Mouse (Mus musculus): ENCODE data around the gene Zfp697. TPM values are rescaled to one million over a fixed set of nuclear protein-coding genes. Genes with fewer than 3 reads are reported as not detected.

The Zfp697 gene
- total and polyA plus RNA-seq, 2 experiments from 2014 or later: 18.1 to 39.5 TPM

- no peaks in the 10 kb centered on the region for H3K36me3 ChIP-seq (ENCODE audit: insufficient read depth, low read length)
- ATAC-seq (ENCODE audit: low FRiP score) (no peak), DNase-seq (ENCODE audit: low spot score) (no peak)
- no peak overlapping the region for H3K9ac ChIP-seq (replicated peaks; ENCODE audit: low read length, poor library complexity, severe bottlenecking)
- no peaks in the 10 kb centered on the region for H3K27me3 ChIP-seq (ENCODE audit: insufficient read depth, low read length)
- no peak overlapping the region for H3K4me2 ChIP-seq (ENCODE audit: low read depth, low read length, poor library complexity, severe bottlenecking)
- no peaks in the 10 kb centered on the region for H3K9me3 ChIP-seq (ENCODE audit: low read length)
- WGBS: 91% methylated on average over 1 of the region's 1 CpGs
- H3K27ac ChIP-seq (ENCODE audit: low read depth, low read length): no peak overlapping the region
- no peak overlapping the region for H3K4me3 ChIP-seq (ENCODE audit: low read depth, low read length)
- no peak for TF ChIP-seq CTCF (IDR thresholded peaks at IDR 0.05)
- no peaks in the 10 kb centered on the region for H3K4me1 ChIP-seq (ENCODE audit: insufficient read depth, low read length)
Observed at GRCm38 (mm10) chr3:98682401-98682800, 300.1 kb downstream of the Zfp697 start.

- H3K4me1 ChIP-seq (ENCODE audit: insufficient read depth, low read length): no peaks in the 10 kb centered on the region
- no peaks in the 10 kb centered on the region for H3K27me3 ChIP-seq (ENCODE audit: insufficient read depth, low read length)
- no peak overlapping the region for H3K4me2 ChIP-seq (ENCODE audit: low read depth, low read length, poor library complexity, severe bottlenecking)
- no peaks in the 10 kb centered on the region for H3K9me3 ChIP-seq (ENCODE audit: low read length)
- no peaks in the 10 kb centered on the region for H3K36me3 ChIP-seq (ENCODE audit: insufficient read depth, low read length)
- no peak overlapping the region for H3K4me3 ChIP-seq (ENCODE audit: low read depth, low read length)
- ATAC-seq (ENCODE audit: low FRiP score): no peak
- TF ChIP-seq CTCF (IDR thresholded peaks at IDR 0.05): no peak
- no peak overlapping the region for H3K9ac ChIP-seq (replicated peaks; ENCODE audit: low read length, poor library complexity, severe bottlenecking)
- H3K27ac ChIP-seq (ENCODE audit: low read depth, low read length): no peak overlapping the region
- DNase-seq (ENCODE audit: low spot score): no peak
Observed at GRCm38 (mm10) chr3:98720740-98721139, 338.5 kb downstream of the Zfp697 start.

- Histone ChIP-seq H3K4me2 (ENCODE audit: low read depth, low read length, poor library complexity, severe bottlenecking) (no peak within 1 kb of the TSS), H3K9ac (replicated peaks; ENCODE audit: low read length, poor library complexity, severe bottlenecking) (no peak within 1 kb of the TSS), H3K27me3 (ENCODE audit: insufficient read depth, low read length) (no peaks in the 10 kb centered on the region), H3K36me3 (ENCODE audit: insufficient read depth, low read length) (no peaks in the 10 kb centered on the region), H3K4me1 (ENCODE audit: insufficient read depth, low read length) (no peaks in the 10 kb centered on the region), H3K9me3 (ENCODE audit: low read length) (no peaks in the 10 kb centered on the region), H3K27ac (ENCODE audit: low read depth, low read length) (no peak within 1 kb of the TSS), H3K4me3 (ENCODE audit: low read depth, low read length) (no peak within 1 kb of the TSS)
- DNase-seq (ENCODE audit: low spot score): no peak
- ATAC-seq (ENCODE audit: low FRiP score): no peak
- no peak for TF ChIP-seq CTCF (IDR thresholded peaks at IDR 0.05)
- 86% methylated on average over 1 of the region's 1 CpGs for WGBS
Observed at GRCm38 (mm10) chr3:98724376-98724775, 342.1 kb downstream of the Zfp697 start, which contains the start of gene Hsd3b2. Gene Hsd3b2 (minus strand): TSS chr3:98724543.

GRCm38 (mm10) chr3:98726281-98726680 lies 344.0 kb downstream of the Zfp697 start:
- WGBS: 80% methylated on average over 2 of the region's 2 CpGs
- no peak overlapping the region for H3K4me3 ChIP-seq (ENCODE audit: low read depth, low read length)
- ATAC-seq (ENCODE audit: low FRiP score) (no peak), DNase-seq (ENCODE audit: low spot score) (peak; percentile 8)
- H3K4me1 ChIP-seq (ENCODE audit: insufficient read depth, low read length): no peaks in the 10 kb centered on the region
- no peaks in the 10 kb centered on the region for H3K27me3 ChIP-seq (ENCODE audit: insufficient read depth, low read length)
- TF ChIP-seq CTCF (IDR thresholded peaks at IDR 0.05): no peak
- no peak overlapping the region for H3K27ac ChIP-seq (ENCODE audit: low read depth, low read length)
- H3K36me3 ChIP-seq (ENCODE audit: insufficient read depth, low read length): no peaks in the 10 kb centered on the region
- H3K9ac ChIP-seq (replicated peaks; ENCODE audit: low read length, poor library complexity, severe bottlenecking): no peak overlapping the region
- no peaks in the 10 kb centered on the region for H3K9me3 ChIP-seq (ENCODE audit: low read length)
- H3K4me2 ChIP-seq (ENCODE audit: low read depth, low read length, poor library complexity, severe bottlenecking): no peak overlapping the region

- no peak for DNase-seq (ENCODE audit: low spot score)
- WGBS: 81% methylated on average over 2 of the region's 2 CpGs
Observed at GRCm38 (mm10) chr3:98733724-98734123, 351.5 kb downstream of the Zfp697 start.

GRCm38 (mm10) chr3:98734340-98734739 lies 352.1 kb downstream of the Zfp697 start:
- Histone ChIP-seq H3K4me1 (ENCODE audit: insufficient read depth, low read length) (no peaks in the 10 kb centered on the region), H3K4me2 (ENCODE audit: low read depth, low read length, poor library complexity, severe bottlenecking) (no peak overlapping the region), H3K9ac (replicated peaks; ENCODE audit: low read length, poor library complexity, severe bottlenecking) (no peak overlapping the region), H3K4me3 (ENCODE audit: low read depth, low read length) (no peak overlapping the region), H3K27me3 (ENCODE audit: insufficient read depth, low read length) (no peaks in the 10 kb centered on the region), H3K36me3 (ENCODE audit: insufficient read depth, low read length) (no peaks in the 10 kb centered on the region), H3K27ac (ENCODE audit: low read depth, low read length) (no peak overlapping the region), H3K9me3 (ENCODE audit: low read length) (no peaks in the 10 kb centered on the region)
- DNase-seq (ENCODE audit: low spot score): no peak
- ATAC-seq (ENCODE audit: low FRiP score): no peak
- WGBS: 48% methylated on average over 4 of the region's 4 CpGs
- no peak for TF ChIP-seq CTCF (IDR thresholded peaks at IDR 0.05)

More at GRCm38 (mm10) chr3:98733724-98734123, 351.5 kb downstream of the Zfp697 start:
- Histone ChIP-seq H3K27ac (ENCODE audit: low read depth, low read length) (no peak overlapping the region), H3K9me3 (ENCODE audit: low read length) (no peaks in the 10 kb centered on the region), H3K4me3 (ENCODE audit: low read depth, low read length) (no peak overlapping the region), H3K9ac (replicated peaks; ENCODE audit: low read length, poor library complexity, severe bottlenecking) (no peak overlapping the region), H3K4me1 (ENCODE audit: insufficient read depth, low read length) (no peaks in the 10 kb centered on the region), H3K27me3 (ENCODE audit: insufficient read depth, low read length) (no peaks in the 10 kb centered on the region), H3K36me3 (ENCODE audit: insufficient read depth, low read length) (no peaks in the 10 kb centered on the region), H3K4me2 (ENCODE audit: low read depth, low read length, poor library complexity, severe bottlenecking) (no peak overlapping the region)
- no peak for TF ChIP-seq CTCF (IDR thresholded peaks at IDR 0.05)
- no peak for ATAC-seq (ENCODE audit: low FRiP score)
